Mouse (Mus musculus): ENCODE data around the gene Epas1. TPM values are rescaled to one million over a fixed set of nuclear protein-coding genes. Genes with fewer than 3 reads are reported as not detected.

The Epas1 gene
- polyA plus RNA-seq, 1 experiment from 2014 or later = 8.1 TPM

DNA sequence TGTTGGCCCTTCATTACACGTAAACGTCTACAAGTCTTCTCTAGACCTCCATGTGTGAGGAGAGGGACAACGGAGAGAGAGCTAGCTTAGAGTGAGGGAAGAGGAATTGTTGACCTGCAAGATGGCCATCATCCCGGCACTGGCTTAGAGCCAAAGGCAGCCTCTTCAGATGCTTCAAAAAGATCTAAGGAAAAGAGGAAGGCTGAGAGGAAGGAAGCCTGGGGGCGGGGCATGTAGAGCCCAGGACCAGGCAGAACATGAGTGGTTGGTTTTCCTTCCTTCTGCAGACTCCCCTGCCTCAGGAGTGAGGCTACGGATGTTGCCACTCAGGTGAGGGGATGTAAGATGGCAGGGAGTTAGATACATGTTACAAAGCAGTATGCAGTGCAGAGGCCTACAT, 34.8 kb downstream of the Epas1 start:
- DNase-seq (ENCODE audit: low spot score) (no peak), ATAC-seq (replicated peaks; ENCODE audit: low FRiP score) (no peak)
- Histone ChIP-seq H3K4me2 (no peak overlapping the region), H3K9ac (ENCODE audit: low read depth, low read length) (no peak overlapping the region), H3K4me3 (ENCODE audit: low read depth, low read length) (no peak overlapping the region), H3K27me3 (replicated peaks; ENCODE audit: control insufficient read depth, insufficient read depth, low read length) (no peaks in the 10 kb centered on the region), H3K9me3 (ENCODE audit: control insufficient read depth, low read length) (no peaks in the 10 kb centered on the region), H3K36me3 (ENCODE audit: control insufficient read depth, insufficient read depth, low read length) (no peaks in the 10 kb centered on the region), H3K27ac (ENCODE audit: low read depth, low read length) (no peak overlapping the region), H3K4me1 (replicated peaks; ENCODE audit: control insufficient read depth, insufficient read depth, low read length) (no peaks in the 10 kb centered on the region; the same call in 1 of the 2 replicates)
- WGBS = 50% methylated on average over 6 of the region's 6 CpGs

DNA sequence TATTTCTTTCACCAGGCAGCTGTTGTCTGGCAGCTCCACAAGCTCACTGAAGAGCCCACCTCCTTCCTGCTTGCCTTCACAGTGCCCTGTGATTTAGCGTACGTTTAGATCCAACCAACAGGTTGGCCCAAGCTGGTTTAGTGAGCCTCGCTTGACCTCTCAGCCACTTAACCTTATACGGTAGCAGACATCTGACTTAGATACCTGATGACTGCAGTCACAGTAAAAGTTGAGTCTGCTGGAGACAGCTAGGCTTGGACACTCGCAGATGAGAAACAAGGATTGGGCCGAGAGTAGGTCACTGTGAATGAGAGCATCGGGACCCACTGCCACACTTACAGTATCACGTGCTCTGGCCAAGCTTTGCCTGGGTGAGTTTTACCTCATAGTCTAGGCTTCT, 38.4 kb downstream of the Epas1 start:
- no peaks in the 10 kb centered on the region for H3K9me3 ChIP-seq (ENCODE audit: control insufficient read depth, low read length)
- H3K27ac ChIP-seq (ENCODE audit: low read depth, low read length) = no peak overlapping the region
- H3K9ac ChIP-seq (ENCODE audit: low read depth, low read length) = no peak overlapping the region
- DNase-seq (ENCODE audit: low spot score) = no peak
- H3K4me3 ChIP-seq (ENCODE audit: low read depth, low read length) = no peak overlapping the region
- 86% methylated on average over 8 of the region's 8 CpGs for WGBS
- H3K27me3 ChIP-seq (replicated peaks; ENCODE audit: control insufficient read depth, insufficient read depth, low read length) = no peaks in the 10 kb centered on the region
- no peak for ATAC-seq (replicated peaks; ENCODE audit: low FRiP score)
- H3K4me1 ChIP-seq (replicated peaks; ENCODE audit: control insufficient read depth, insufficient read depth, low read length) = no peaks in the 10 kb centered on the region
- no peak overlapping the region for H3K4me2 ChIP-seq
- H3K36me3 ChIP-seq (ENCODE audit: control insufficient read depth, insufficient read depth, low read length) = no peaks in the 10 kb centered on the region

DNA sequence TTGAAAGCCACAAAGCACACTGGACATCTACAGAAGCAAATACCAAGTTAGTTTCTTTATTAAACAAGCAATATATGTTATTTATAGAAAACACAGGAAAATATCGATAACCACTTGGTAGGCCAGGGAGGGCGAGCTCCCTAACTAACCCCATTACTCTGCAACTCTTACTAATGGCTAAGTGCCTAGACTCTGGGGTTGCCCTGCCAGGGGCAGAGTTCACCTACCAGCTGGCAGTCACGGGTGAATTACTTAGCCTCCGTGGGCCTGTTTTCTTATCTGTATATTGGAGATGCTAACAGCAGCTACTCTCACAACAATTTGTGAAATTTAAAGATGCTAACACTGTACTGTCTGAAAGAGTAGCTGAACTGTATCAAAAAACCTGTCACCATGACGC, 42.3 kb downstream of the Epas1 start:
- no peak overlapping the region for H3K4me2 ChIP-seq
- H3K9ac ChIP-seq (ENCODE audit: low read depth, low read length) = no peak overlapping the region
- H3K9me3 ChIP-seq (ENCODE audit: control insufficient read depth, low read length) = no peaks in the 10 kb centered on the region
- H3K4me3 ChIP-seq (ENCODE audit: low read depth, low read length) = no peak overlapping the region
- 82% methylated on average over 5 of the region's 5 CpGs for WGBS
- DNase-seq (ENCODE audit: low spot score) = no peak
- H3K36me3 ChIP-seq (ENCODE audit: control insufficient read depth, insufficient read depth, low read length) = no peaks in the 10 kb centered on the region
- no peak for ATAC-seq (replicated peaks; ENCODE audit: low FRiP score)
- H3K4me1 ChIP-seq (replicated peaks; ENCODE audit: control insufficient read depth, insufficient read depth, low read length) = peaks cover 6% of the 10 kb centered on the region; the same call in 1 of the 2 replicates
- no peaks in the 10 kb centered on the region for H3K27me3 ChIP-seq (replicated peaks; ENCODE audit: control insufficient read depth, insufficient read depth, low read length)
- H3K27ac ChIP-seq (ENCODE audit: low read depth, low read length) = no peak overlapping the region

DNA sequence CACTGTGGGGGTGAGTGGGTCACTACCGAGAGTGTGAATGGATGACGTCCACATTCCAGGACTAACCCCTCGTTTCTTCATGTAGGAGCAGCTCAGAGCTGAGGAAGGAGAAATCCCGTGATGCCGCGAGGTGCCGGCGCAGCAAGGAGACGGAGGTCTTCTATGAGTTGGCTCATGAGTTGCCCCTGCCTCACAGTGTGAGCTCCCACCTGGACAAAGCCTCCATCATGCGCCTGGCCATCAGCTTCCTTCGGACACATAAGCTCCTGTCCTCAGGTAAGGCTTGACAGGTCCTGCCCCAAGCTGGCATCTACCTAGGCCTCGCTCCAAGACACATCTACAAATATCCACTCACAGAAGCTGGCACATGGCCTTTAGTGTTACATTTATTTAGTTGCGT, 43.5 kb downstream of the Epas1 start:
- Histone ChIP-seq H3K9me3 (ENCODE audit: control insufficient read depth, low read length) (no peaks in the 10 kb centered on the region), H3K27ac (ENCODE audit: low read depth, low read length) (no peak overlapping the region), H3K4me2 (no peak overlapping the region), H3K9ac (ENCODE audit: low read depth, low read length) (no peak overlapping the region), H3K4me3 (ENCODE audit: low read depth, low read length) (no peak overlapping the region), H3K4me1 (replicated peaks; ENCODE audit: control insufficient read depth, insufficient read depth, low read length) (peaks cover 10% of the 10 kb centered on the region), H3K27me3 (replicated peaks; ENCODE audit: control insufficient read depth, insufficient read depth, low read length) (no peaks in the 10 kb centered on the region), H3K36me3 (ENCODE audit: control insufficient read depth, insufficient read depth, low read length) (no peaks in the 10 kb centered on the region)
- DNase-seq (ENCODE audit: low spot score) (no peak), ATAC-seq (replicated peaks; ENCODE audit: low FRiP score) (no peak)
- WGBS = 90% methylated on average over 13 of the region's 13 CpGs

DNA sequence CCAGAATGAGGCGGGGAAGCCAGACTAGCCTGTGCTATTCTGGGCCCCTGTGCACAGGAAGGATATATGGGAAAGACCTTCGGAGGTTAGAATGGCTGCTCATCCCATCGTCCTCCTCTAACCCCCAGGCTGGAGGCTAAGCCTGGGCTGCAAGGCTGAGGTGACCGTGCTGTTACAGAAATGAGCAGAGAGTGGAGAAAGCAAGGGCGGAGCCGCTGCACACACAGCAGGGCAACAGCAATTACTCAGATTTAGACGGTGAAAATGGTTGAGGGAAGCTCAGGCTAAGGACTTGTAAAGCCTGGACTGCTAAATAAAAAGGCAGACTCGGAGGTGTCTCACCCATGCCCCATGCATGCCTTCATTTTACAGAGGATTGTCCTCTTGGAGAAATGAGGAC, 45.0 kb downstream of the Epas1 start:
- Histone ChIP-seq H3K4me3 (ENCODE audit: low read depth, low read length) (no peak overlapping the region), H3K9me3 (ENCODE audit: control insufficient read depth, low read length) (no peaks in the 10 kb centered on the region), H3K36me3 (ENCODE audit: control insufficient read depth, insufficient read depth, low read length) (no peaks in the 10 kb centered on the region), H3K4me2 (no peak overlapping the region), H3K9ac (ENCODE audit: low read depth, low read length) (no peak overlapping the region), H3K27me3 (replicated peaks; ENCODE audit: control insufficient read depth, insufficient read depth, low read length) (no peaks in the 10 kb centered on the region), H3K4me1 (replicated peaks; ENCODE audit: control insufficient read depth, insufficient read depth, low read length) (peaks cover 10% of the 10 kb centered on the region), H3K27ac (ENCODE audit: low read depth, low read length) (no peak overlapping the region)
- 54% methylated on average over 8 of the region's 8 CpGs for WGBS
- no peak for DNase-seq (ENCODE audit: low spot score)
- ATAC-seq (replicated peaks; ENCODE audit: low FRiP score) = no peak

DNA sequence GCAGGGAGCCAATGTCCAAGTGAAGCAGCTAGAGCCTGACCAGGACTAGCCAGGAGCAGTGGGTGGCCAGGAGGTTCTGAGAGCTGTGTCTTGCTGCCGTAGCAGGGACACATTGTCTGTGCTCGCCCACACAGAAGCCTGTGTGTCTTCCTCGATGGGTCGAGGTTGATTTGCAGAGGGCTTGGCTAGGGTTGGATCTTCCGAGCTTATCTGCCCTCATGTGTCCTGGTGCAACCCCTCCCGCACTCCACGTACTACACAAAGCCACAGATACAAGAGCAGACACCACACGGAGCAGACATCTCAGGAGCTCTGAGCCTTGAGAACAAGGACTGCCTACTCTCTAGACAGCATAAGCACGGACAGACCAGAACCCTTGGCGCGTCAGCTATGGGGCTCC, 45.5 kb downstream of the Epas1 start:
- WGBS = 50% methylated on average over 11 of the region's 11 CpGs
- Histone ChIP-seq H3K4me1 (replicated peaks; ENCODE audit: control insufficient read depth, insufficient read depth, low read length) (peaks cover 10% of the 10 kb centered on the region), H3K27ac (ENCODE audit: low read depth, low read length) (no peak overlapping the region), H3K36me3 (ENCODE audit: control insufficient read depth, insufficient read depth, low read length) (no peaks in the 10 kb centered on the region), H3K4me2 (no peak overlapping the region), H3K9ac (ENCODE audit: low read depth, low read length) (no peak overlapping the region), H3K9me3 (ENCODE audit: control insufficient read depth, low read length) (no peaks in the 10 kb centered on the region), H3K27me3 (replicated peaks; ENCODE audit: control insufficient read depth, insufficient read depth, low read length) (no peaks in the 10 kb centered on the region), H3K4me3 (ENCODE audit: low read depth, low read length) (no peak overlapping the region)
- no peak for ATAC-seq (replicated peaks; ENCODE audit: low FRiP score)
- DNase-seq (ENCODE audit: low spot score) = no peak

DNA sequence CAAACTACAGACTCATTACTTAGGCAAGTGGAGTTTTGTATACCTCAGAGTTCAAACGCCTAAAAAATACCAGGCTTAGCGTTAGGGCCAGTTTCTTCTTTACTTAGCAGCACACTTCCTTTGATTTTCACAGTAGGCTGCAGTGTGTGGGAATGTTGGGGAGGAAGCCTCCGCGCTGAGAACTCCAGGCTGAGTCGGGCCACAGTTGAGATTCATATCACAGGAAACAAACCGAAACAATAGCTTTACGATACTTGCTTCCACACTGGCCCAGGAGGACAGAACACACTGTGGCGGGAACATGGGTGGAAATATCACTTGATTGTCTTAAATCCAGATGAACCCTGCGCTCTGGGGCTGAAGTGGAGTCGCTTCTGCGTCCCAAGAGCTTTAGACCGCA, 47.0 kb downstream of the Epas1 start:
- no peak overlapping the region for H3K4me3 ChIP-seq (ENCODE audit: low read depth, low read length)
- no peaks in the 10 kb centered on the region for H3K9me3 ChIP-seq (ENCODE audit: control insufficient read depth, low read length)
- no peak for ATAC-seq (replicated peaks; ENCODE audit: low FRiP score)
- peaks cover 10% of the 10 kb centered on the region for H3K4me1 ChIP-seq (replicated peaks; ENCODE audit: control insufficient read depth, insufficient read depth, low read length)
- H3K4me2 ChIP-seq = no peak overlapping the region
- no peaks in the 10 kb centered on the region for H3K27me3 ChIP-seq (replicated peaks; ENCODE audit: control insufficient read depth, insufficient read depth, low read length)
- WGBS = 52% methylated on average over 12 of the region's 12 CpGs
- no peak overlapping the region for H3K9ac ChIP-seq (ENCODE audit: low read depth, low read length)
- H3K36me3 ChIP-seq (ENCODE audit: control insufficient read depth, insufficient read depth, low read length) = no peaks in the 10 kb centered on the region
- no peak overlapping the region for H3K27ac ChIP-seq (ENCODE audit: low read depth, low read length)
- no peak for DNase-seq (ENCODE audit: low spot score)

DNA sequence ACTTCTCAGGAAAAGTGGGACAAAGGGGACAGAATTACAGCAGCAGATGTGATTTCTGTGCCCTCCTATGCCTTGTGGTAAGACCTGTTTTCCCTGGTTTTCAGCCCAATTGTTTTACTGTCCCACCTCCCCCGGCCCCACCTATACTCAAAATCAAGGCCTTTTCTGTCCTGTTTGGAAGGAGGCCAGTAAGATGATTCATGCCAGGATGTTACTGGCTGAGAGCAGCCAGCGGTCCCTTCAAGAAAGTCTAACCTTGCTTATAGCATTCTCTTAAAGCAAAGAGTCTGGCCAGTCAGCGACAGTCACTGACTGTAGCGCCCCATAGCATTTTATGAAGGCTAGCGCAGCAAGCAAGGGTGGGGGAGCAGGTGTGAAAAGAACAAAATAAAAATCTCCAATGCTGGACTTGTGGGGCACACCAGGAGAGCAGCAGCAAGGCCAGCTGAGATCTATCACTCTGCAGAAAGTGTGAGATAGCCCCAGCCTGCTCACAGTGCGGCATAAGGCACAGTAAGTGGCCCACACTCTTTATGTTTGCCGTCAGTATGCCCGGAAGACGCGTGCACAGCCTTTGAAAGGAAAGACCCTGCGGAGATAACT, 47.8 kb downstream of the Epas1 start:
- H3K4me2 ChIP-seq = no peak overlapping the region
- ATAC-seq (replicated peaks; ENCODE audit: low FRiP score) (no peak), DNase-seq (ENCODE audit: low spot score) (no peak)
- no peaks in the 10 kb centered on the region for H3K27me3 ChIP-seq (replicated peaks; ENCODE audit: control insufficient read depth, insufficient read depth, low read length)
- peaks cover 10% of the 10 kb centered on the region for H3K4me1 ChIP-seq (replicated peaks; ENCODE audit: control insufficient read depth, insufficient read depth, low read length)
- no peak overlapping the region for H3K4me3 ChIP-seq (ENCODE audit: low read depth, low read length)
- H3K27ac ChIP-seq (ENCODE audit: low read depth, low read length) = peak overlapping the region; percentile 16; the same call in 1 of the 2 replicates
- no peak overlapping the region for H3K9ac ChIP-seq (ENCODE audit: low read depth, low read length)
- no peaks in the 10 kb centered on the region for H3K36me3 ChIP-seq (ENCODE audit: control insufficient read depth, insufficient read depth, low read length)
- WGBS = 66% methylated on average over 11 of the region's 11 CpGs
- H3K9me3 ChIP-seq (ENCODE audit: control insufficient read depth, low read length) = no peaks in the 10 kb centered on the region

DNA sequence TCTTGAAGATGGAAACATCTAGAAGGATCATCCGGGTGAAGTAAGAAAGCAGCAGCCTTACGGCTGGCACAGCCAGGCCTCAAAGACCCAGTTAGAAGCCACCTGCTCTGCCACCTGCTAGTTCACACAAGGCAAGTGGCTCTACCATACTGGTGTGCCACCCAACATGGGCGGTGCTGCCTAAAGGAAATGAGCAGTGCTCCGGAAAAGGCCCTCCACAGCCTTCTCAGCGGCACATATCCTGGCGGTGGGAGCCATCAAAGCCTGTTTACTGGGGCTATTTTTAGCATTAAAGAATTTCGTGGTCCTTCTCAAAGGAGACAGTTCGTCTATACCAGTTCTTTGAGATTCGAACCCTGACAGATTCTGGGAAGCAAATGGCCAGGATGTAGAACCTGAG, 48.4 kb downstream of the Epas1 start:
- H3K27ac ChIP-seq (ENCODE audit: low read depth, low read length) = peak overlapping the region; percentile 16; the same call in 1 of the 2 replicates

More for the DNA sequence above, 48.4 kb downstream of the Epas1 start:
- Histone ChIP-seq H3K4me1 (replicated peaks; ENCODE audit: control insufficient read depth, insufficient read depth, low read length) (peaks cover 10% of the 10 kb centered on the region), H3K36me3 (ENCODE audit: control insufficient read depth, insufficient read depth, low read length) (no peaks in the 10 kb centered on the region), H3K4me2 (no peak overlapping the region), H3K9ac (ENCODE audit: low read depth, low read length) (no peak overlapping the region), H3K9me3 (ENCODE audit: control insufficient read depth, low read length) (no peaks in the 10 kb centered on the region), H3K27me3 (replicated peaks; ENCODE audit: control insufficient read depth, insufficient read depth, low read length) (no peaks in the 10 kb centered on the region), H3K4me3 (ENCODE audit: low read depth, low read length) (no peak overlapping the region)
- 41% methylated on average over 9 of the region's 9 CpGs for WGBS
- DNase-seq (ENCODE audit: low spot score) (no peak), ATAC-seq (replicated peaks; ENCODE audit: low FRiP score) (no peak)

Measured in liver, embryonic 11.5 days (tissue).